Mouse (Mus musculus) kidney, adult 2 months (tissue): ENCODE data around the gene Gja5.

Experiments used
- CTCF ChIP-seq: fragments of 200-500 bp; conservative IDR thresholded peaks from 2 replicates; pipeline ENCODE4 v1.5.1; 2011; ENCODE audit warnings: low read depth, mild to moderate bottlenecking, control low read depth, low read length, moderate library complexity, mixed read lengths; ENCODE audit not compliant: insufficient read depth, insufficient read length
- POLR2A ChIP-seq: fragments of 200-500 bp; IDR thresholded peaks from one replicate; pipeline ENCODE4 v1.6.1; 2011; ENCODE audit warnings: low read depth, low read length, control low read depth

GRCm38 (mm10) chr3:96937606-96938005 is 33.1 kb downstream of the Gja5 start:
- no peak for TF ChIP-seq POLR2A
- no peak for TF ChIP-seq CTCF
